16 mouse cellular contexts compared by ENCODE assay signal in the genomic region with DNA sequence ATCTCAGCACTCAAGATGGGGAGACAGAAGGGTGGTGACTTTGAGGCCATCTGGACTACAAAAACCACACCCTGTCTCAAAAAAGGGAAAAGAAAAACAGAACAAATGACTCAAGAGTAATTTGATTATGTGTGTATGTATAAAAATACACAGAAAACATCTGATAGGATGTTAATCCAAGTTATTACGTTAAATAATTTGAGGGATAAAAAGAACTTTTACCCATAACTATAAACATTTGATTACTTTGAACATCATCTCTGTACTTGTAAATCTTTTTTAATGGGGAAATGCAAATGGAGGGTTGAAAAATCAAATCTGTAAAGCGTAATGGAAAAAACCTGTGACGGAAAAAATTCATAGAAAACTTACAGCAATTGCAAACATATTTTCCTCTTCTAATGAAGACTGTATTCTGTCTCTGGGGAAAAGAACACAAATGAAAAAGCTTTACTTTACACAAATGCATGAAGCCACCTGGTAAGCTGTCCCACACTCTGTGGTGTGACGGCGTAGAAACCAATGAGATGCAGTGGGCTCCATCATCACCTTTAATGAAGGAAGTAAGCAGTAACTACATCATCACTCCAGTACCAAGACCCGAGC.
"Had no signal": no experiment of that assay in that cellular context is flagged by ENCODE, and none has a peak within 500 bp of the region (broad histone marks: within the 10 kb centered on the region; RNA-seq: fewer than 3 reads in every experiment).

No protein-coding gene starts in this region.

- H3K4me3 ChIP-seq: lung, embryonic 15.5 days; midbrain, embryonic 10.5 days; midbrain, embryonic 12.5 days; neural tube, embryonic 12.5 days had no signal

- ATAC-seq: liver, postnatal 0 days; lung, postnatal 0 days; midbrain, embryonic 16.5 days had no signal

- H3K4me2 ChIP-seq: lung, embryonic 15.5 days; midbrain, embryonic 12.5 days; neural tube, embryonic 12.5 days had no signal

- DNase-seq: liver, postnatal 0 days; lung, adult 2 months; lung, postnatal 14 days; lung, postnatal 36 days; midbrain, embryonic 14.5 days; right cerebral cortex, postnatal 14 days; thymus, adult 18-20 months; thymus, postnatal 14 days; thymus, postnatal 36 days had no signal

- H3K27ac ChIP-seq: lung, embryonic 15.5 days; macrophage; midbrain, embryonic 10.5 days; midbrain, embryonic 12.5 days; neural tube, embryonic 12.5 days had no signal

- H3K4me1 ChIP-seq: lung, embryonic 15.5 days; midbrain, embryonic 10.5 days; midbrain, embryonic 12.5 days; neural tube, embryonic 12.5 days had no signal

- H3K9ac ChIP-seq: liver, postnatal 0 days; lung, embryonic 15.5 days; midbrain, embryonic 12.5 days; neural tube, embryonic 12.5 days had no signal

- H3K9me3 ChIP-seq: lung, embryonic 15.5 days; midbrain, embryonic 10.5 days; midbrain, embryonic 12.5 days; neural tube, embryonic 12.5 days had no signal

- H3K27me3 ChIP-seq: lung, embryonic 15.5 days; midbrain, embryonic 12.5 days; neural tube, embryonic 12.5 days had no signal
